Mouse (Mus musculus) erythroid progenitor cell, adult 5-6 weeks (primary cell): Measurements from ENCODE around the gene Brd9. TPM values are rescaled to one million over a fixed set of nuclear protein-coding genes. Genes with fewer than 3 reads are reported as not detected.
"Not testable (repeated sequence)": the region's sequence is repeated elsewhere in the genome, so short reads cannot be mapped to it uniquely, and the experiment has no call there.

ENCODE experiments used
- ATAC-seq: replicated peaks from 2 replicates; pipeline ENCODE4 v1.8.0; 2016; ENCODE audit warnings: moderate number of reproducible peaks, mild to moderate bottlenecking, moderate TSS enrichment, inconsistent platforms; ENCODE audit not compliant: poor library complexity, low FRiP score, severe bottlenecking
- total RNA-seq, 2 experiments: library from RNA; stranded (forward) in 1 of 2; stranded (reverse) in 1 of 2; fragments of 150-400 nt in 1 of 2; fragments of 186-747, 209-891 nt in 1 of 2; gene quantifications; 2 replicates each; pipeline versions ENCODE4 v1.2.3 to v1.2.4; 2015 to 2017; ENCODE audit warnings: low replicate concordance in 2 of 2

Gene Brd9
- total RNA-seq, 2 experiments from 2014 or later = 51.1 to 124 TPM

- ATAC-seq = no peak
Measured at GRCm38 (mm10) chr13:73974523-73974922, 36.9 kb downstream of the Brd9 start.

GRCm38 (mm10) chr13:73976935-73977334 lies 39.3 kb downstream of the Brd9 start:
- ATAC-seq = no peak

- 0 out of 2 replicates have a peak, but pooled peaks have one; percentile 31 for ATAC-seq
Measured at GRCm38 (mm10) chr13:73990325-73990724, 52.7 kb downstream of the Brd9 start.

GRCm38 (mm10) chr13:73990761-73991160 lies 53.1 kb downstream of the Brd9 start:
- ATAC-seq = peak; percentile 48

GRCm38 (mm10) chr13:73991267-73991666 lies 53.7 kb downstream of the Brd9 start:
- ATAC-seq = no peak

- no peak for ATAC-seq
Measured at GRCm38 (mm10) chr13:73996456-73996855, 58.8 kb downstream of the Brd9 start.

GRCm38 (mm10) chr13:74000519-74000918 lies 62.9 kb downstream of the Brd9 start:
- no peak for ATAC-seq

- ATAC-seq = no peak
Measured at GRCm38 (mm10) chr13:74000961-74001360, 63.4 kb downstream of the Brd9 start.

GRCm38 (mm10) chr13:74001492-74001891 lies 63.9 kb downstream of the Brd9 start:
- no peak for ATAC-seq

GRCm38 (mm10) chr13:74006881-74007280 lies 69.3 kb downstream of the Brd9 start:
- ATAC-seq = not testable (repeated sequence)

- not testable (repeated sequence) for ATAC-seq
Measured at GRCm38 (mm10) chr13:74008216-74008615, 70.6 kb downstream of the Brd9 start.

- ATAC-seq = peak; percentile 96
Measured at GRCm38 (mm10) chr13:74008948-74009718, 71.5 kb downstream of the Brd9 start, which contains the start of gene Tppp. Gene Tppp, plus strand, starts transcription at chr13:74009407.

- no peak for ATAC-seq
Measured at GRCm38 (mm10) chr13:74009791-74010614, 72.4 kb downstream of the Brd9 start.

Other genes with a start within 250 kb of the Brd9 start
- gene Slc6a19, start 232.9 kb upstream of the Brd9 start, total RNA-seq (2015; ENCODE audit: low replicate concordance) = not detected in 2 replicates
- gene Slc6a19, start 232.9 kb upstream of the Brd9 start, total RNA-seq (2017; ENCODE audit: low replicate concordance) = not detected in 2 replicates
- gene Slc12a7, start 204.7 kb upstream of the Brd9 start, total RNA-seq (2015; ENCODE audit: low replicate concordance) = 1.7 and 4.3 TPM in 2 replicates
- 1.1 and 1.5 TPM in 2 replicates for gene Slc12a7, start 204.7 kb upstream of the Brd9 start, total RNA-seq (2017; ENCODE audit: low replicate concordance)
- gene Nkd2, start 90.2 kb upstream of the Brd9 start, total RNA-seq (2015; ENCODE audit: low replicate concordance) = not detected in 2 replicates
- gene Nkd2, start 90.2 kb upstream of the Brd9 start, total RNA-seq (2017; ENCODE audit: low replicate concordance) = not detected in 2 replicates
- 15.1 and 22.0 TPM in 2 replicates for gene Trip13, start within 50 bp of the Brd9 start, total RNA-seq (2015; ENCODE audit: low replicate concordance)
- gene Trip13, start within 50 bp of the Brd9 start, total RNA-seq (2017; ENCODE audit: low replicate concordance) = 26.8 and 31.5 TPM in 2 replicates
- not detected in 2 replicates for gene Zdhhc11, start 26.0 kb downstream of the Brd9 start, total RNA-seq (2015; ENCODE audit: low replicate concordance)
- not detected in 2 replicates for gene Zdhhc11, start 26.0 kb downstream of the Brd9 start, total RNA-seq (2017; ENCODE audit: low replicate concordance)
- gene Tppp, start 71.6 kb downstream of the Brd9 start, total RNA-seq (2015; ENCODE audit: low replicate concordance) = 0.36 and 0.42 TPM in 2 replicates
- 0.08 and 1.0 TPM in 2 replicates for gene Tppp, start 71.6 kb downstream of the Brd9 start, total RNA-seq (2017; ENCODE audit: low replicate concordance)
- gene Cep72, start 124.5 kb downstream of the Brd9 start, total RNA-seq (2015; ENCODE audit: low replicate concordance) = 17.2 and 22.7 TPM in 2 replicates
- gene Cep72, start 124.5 kb downstream of the Brd9 start, total RNA-seq (2017; ENCODE audit: low replicate concordance) = 24.7 and 28.1 TPM in 2 replicates
- not detected in 2 replicates for gene Slc9a3, start 183.6 kb downstream of the Brd9 start, total RNA-seq (2015; ENCODE audit: low replicate concordance)
- not detected in 2 replicates for gene Slc9a3, start 183.6 kb downstream of the Brd9 start, total RNA-seq (2017; ENCODE audit: low replicate concordance)